Mouse (Mus musculus) granulocyte monocyte progenitor cell, adult 5-6 weeks (primary cell): Measurements from ENCODE around the gene Evi5. TPM values are rescaled to one million over a fixed set of nuclear protein-coding genes. Genes with fewer than 3 reads are reported as not detected.

Experiments
- ATAC-seq: replicated peaks from 2 replicates; pipeline ENCODE4 v1.8.0; 2016; ENCODE audit warnings: mild to moderate bottlenecking, moderate TSS enrichment, inconsistent platforms; ENCODE audit not compliant: poor library complexity, severe bottlenecking
- total RNA-seq, 2 experiments: library from RNA; stranded (forward) in 1 of 2; stranded (reverse) in 1 of 2; fragments of 200-712, 200-1000 nt in 1 of 2; fragments of >200 nt in 1 of 2; fragmentation: Nextera tagmentation in 1 of 2; gene quantifications; 2 replicates each; pipeline ENCODE4 v1.2.3; 2014 to 2017

The Evi5 gene
- total RNA-seq, 2 experiments from 2014 or later, result 10.5 to 22.4 TPM

DNA sequence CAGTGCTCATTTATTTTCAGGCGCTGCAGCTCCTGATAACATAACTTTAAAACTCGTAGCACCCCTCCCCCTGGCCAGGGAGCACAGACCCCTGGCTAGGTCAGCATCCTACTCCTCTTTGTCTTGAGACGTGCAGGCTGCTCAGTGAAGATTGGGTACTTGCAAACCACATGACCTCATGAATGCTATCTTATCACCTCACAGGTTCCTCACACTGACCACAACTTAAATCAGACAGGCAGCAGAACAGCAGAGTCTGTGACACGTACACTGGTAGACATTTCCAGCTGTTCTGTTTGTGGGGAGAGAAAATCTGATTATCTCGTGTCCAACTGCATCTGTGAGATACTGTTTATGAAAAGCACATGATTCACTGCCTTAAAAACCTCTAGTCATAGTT lies 115.8 kb downstream of the Evi5 start:
- ATAC-seq, result peak; percentile 69

DNA sequence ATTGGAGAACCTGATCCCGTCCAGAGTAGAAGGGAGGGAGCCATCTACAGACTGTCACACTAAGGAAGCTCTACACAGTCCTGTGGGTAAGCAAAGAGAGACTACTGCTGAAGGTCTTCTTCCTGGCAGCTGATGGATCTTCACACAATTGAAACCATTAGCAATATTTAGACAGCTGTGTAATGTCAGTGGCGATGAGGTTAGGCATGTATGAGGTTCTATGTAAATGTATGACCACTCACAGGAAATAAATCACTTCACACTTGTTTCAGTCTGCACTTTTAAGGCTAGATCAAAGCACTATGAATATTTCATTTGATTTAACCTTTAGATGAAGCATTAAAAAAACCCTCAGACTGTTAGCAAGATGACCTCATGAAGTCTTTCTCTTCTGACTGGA lies 118.8 kb downstream of the Evi5 start:
- ATAC-seq, result no peak

DNA sequence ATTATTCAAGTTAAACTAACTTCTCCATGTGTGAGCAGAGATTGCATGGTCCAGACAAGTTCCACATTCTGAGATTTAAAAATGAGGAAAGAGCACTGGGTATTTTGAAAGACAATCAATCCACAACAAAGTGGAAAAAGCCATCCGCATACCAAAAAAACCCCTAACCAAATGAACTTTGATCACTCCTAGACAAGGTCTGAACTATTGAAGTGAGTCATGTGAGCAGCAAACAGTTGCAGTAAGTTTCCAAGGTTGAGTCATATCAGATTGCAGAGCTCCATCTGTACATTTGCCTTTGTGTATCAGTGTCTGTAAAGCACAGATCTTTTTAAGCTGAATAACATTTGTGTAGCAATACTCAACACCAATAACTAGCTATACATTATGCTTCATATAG lies 120.2 kb downstream of the Evi5 start:
- ATAC-seq, result peak; percentile 71

DNA sequence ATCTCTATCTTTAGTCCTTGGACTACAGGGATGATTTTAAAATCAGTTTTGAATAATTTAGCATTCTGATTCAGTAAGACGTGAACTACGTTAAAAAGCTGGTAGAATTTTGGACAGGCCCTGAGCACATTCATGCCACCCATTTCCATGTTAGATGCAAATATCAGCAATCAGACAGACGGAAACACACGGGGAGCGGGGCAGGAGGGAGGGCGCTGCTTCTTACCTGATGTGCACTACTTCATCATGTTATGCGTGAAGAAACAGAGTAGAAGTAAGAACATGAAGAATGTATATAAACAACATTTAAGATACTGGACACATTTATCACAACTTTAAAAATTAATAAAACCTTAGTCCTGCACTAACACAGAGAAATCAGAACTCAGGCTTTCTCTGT lies 121.3 kb downstream of the Evi5 start:
- no peak for ATAC-seq

DNA sequence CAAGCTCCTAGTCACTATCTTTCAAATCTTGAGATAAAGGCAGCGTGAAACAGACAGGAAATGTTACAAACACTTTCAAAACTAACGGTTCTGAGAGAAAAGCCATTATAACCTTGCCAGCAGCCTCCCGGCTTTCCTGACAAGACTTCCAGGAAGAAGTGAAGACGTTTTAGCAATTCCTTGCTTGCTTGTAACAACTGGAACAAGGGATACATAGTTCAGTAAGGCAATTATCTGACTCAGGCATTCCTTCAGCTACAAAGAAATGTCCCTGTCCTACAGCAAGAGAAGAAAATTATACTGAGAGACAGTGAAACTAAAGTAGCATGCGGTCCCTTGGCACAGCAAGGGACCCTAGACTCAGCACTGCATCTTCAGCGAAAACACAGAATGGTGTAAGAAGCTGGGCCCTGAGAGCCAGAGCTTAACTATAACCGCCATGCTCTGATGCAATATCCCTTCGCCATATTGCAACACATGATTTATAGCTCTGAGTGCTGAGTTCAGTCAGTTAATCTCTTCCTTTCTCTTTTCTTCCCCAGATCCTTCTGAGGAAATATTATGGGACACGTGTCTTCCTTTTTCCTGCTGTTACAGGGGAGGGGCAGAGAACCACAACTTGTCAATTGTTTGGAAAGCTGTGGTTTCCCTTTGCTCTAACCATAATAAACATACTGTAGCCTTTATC lies 125.5 kb downstream of the Evi5 start:
- peak; percentile 99 for ATAC-seq

DNA sequence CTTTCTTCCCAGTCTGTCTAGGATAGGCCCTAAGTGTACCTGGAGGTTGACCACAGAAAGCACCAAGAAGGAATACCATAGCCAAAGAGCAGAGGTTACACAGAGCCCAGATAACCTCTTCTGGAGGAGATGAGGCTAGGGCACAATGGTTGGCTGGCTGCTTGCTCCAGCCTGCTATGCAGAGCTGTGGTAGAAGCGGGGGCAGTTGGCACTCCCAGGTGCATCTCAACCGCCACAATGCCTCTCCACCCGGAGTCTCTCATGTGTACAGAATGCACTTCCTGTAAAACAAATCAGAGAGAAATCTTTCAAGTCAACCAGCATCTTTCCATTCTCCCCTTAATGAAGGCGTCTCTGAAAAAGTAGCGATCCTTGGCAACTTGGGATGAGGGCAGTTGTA lies 135.9 kb downstream of the Evi5 start:
- ATAC-seq, result no peak

DNA sequence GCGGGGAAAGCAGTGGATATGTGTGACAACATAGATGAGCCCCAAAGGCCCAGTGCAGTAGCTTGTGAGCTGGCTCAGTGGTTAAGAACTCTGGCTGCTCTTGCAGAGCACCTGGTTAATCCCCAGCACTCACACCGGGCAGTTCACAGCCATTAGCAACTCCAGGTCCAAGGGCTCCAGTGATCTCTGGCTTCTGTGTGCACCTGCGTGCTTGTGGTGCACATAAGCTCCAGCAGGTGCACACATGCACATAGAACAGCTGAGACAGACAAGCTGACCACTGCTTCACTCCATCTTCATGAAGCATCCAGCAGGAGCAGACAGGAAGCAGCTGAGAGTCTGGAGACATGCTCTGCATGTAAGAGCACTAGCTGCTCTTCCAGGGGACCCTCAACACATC lies 136.6 kb downstream of the Evi5 start:
- ATAC-seq, result no peak

DNA sequence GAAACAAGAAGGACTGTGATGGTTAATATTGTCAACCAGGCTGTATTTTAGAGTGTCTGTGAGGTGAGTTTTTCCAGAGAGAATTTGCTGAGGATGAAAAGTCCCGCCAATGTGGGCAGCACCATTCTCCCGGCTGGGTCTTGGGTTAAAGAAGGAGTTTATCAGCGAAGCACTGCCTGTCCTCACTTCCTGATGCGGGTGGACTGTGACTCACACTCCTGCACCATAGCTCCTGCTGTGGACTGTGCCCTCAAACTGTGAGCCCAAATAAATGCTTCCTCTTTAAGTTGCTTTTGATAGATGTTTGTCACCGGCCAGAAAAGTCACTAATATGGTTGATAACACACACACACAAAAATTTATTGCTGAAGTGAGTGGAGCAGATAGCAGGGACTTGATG lies 138.7 kb downstream of the Evi5 start:
- ATAC-seq, result no peak

DNA sequence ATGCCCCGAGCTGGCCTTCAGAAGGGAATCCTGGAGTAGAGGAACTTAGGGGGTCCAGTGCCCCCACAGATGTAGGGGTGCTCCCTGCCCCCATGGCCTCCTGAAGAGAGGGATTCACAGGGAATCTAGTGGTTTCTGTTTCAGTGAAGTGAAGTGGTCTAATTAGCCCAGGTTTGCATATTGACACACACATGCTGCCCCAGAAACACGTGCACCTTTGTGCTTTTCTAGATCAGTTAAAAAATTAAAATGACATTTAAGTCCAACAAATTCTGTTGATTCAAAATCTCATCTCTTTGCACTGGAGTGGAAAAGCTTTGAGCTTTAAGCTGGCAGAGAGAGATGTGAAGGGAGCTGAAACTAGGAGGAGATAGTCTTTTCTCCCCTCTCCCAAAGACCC lies 143.1 kb downstream of the Evi5 start:
- ATAC-seq, result no peak

DNA sequence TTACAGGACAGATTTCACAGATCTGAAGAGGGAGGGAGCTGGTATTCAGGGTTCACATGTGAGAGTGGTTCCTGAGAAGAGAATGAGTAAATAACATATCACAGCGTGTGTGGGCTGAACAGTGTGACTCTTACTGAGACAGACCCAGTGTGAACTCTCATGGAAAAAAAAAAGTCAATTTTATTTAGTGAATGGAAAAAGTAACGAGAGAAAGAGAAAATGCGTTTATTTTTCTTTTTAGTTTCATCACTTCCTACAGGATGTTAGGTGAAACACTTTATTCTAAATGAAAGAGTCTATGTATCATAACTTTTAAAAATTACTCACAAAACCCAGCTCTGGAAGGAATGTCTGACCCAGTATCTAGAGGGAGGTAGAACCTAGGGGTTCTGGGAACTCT lies 143.5 kb downstream of the Evi5 start:
- no peak for ATAC-seq

DNA sequence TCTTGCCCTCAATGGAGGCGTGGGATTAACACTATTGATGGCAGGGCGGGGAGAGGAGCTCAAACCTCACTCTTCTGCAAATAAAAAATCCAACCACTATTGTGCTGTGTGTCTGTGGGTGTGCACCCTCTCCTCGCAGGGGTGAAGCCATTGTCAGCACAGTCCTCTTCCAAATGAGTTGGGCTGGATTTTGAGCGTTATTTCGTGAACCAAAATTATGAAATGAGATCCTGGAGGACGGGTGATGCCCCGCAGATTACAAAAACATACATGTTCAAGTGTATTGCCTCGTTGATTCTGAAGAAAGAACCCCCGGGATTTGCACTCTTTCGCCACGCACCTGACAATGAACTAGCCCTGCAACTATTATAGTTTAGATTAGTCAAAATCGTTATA lies 147.9 kb downstream of the Evi5 start:
- ATAC-seq, result no peak

DNA sequence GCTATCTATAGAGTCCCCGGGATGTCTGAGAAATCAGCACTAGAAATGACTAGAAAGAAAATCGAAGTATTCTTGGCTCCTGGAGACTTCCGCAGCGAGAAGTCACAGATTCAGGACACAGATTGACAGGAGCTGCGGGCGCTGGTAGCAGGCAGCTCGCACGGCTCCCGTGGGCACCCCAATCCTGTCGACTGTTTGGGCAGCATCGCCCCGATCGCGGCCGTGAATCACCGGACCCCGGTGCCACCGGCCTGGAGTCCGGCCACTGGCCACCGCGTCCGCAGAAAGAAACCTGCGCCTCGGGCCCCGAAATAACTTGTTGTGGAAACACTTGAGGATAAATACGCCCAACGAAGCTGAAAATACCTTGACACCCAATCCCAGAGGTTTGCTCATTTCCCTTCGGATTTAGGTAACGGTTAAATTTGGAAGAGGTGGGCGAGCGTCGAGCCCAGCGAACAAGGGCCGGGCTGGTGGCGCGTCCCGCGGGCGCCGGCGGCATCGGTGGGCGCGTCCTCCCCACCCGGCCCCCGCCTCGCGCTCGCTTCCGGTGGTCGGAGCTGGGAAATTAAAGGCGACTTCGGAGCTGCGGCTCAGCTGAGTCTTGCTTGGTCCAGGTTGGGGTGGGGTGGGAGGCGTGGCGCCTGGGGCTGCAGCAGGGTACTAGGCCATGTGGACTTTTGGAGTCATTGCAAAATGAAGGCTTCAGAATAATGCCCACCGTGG lies 148.5 kb downstream of the Evi5 start:
- peak; percentile 12 for ATAC-seq

DNA sequence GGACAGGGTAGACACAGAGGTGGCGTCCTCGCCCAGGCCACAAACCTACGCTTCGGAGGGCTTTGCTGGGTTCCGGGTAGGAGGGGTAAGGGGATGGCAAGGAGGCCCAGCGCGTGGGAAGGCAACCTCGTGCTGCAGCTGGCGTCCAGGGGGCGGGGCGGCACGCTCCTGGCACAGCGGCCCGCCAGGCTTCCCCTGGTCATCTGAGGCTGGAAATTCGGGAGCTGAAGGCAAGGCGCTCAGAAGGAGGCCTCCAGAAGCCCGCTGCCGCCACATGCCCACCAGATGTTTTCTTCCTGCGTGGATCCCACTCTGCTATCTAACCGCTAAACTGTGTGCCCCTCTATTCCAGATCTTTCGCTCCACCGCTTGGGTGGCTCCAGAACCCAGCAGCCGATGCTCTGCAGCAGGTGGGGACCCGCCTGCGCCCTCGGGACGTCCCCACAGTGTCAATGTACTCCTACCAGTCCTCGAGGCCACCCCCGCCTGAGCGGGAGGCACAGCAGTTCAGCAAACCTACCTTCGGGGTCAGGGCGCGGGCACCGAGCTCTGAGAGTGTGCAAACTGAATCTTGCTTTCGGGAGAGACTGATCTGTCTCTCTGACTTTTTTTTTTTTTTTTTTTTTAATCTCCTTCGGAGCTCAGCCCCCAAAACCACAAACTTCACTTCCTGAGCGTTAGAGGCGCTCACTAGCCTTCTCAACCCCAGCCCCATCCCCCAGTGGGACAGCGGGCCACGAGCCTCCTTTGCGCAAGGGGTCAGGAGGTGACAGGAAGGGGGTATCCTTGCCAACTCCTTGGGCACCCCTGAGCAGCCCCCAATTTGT lies 149.3 kb downstream of the Evi5 start, which contains the start of gene Gfi1:
TSS of gene Gfi1 (minus strand) at position 602 of the 827 bp plus-strand sequence.
- ATAC-seq, result peak; percentile 54

DNA sequence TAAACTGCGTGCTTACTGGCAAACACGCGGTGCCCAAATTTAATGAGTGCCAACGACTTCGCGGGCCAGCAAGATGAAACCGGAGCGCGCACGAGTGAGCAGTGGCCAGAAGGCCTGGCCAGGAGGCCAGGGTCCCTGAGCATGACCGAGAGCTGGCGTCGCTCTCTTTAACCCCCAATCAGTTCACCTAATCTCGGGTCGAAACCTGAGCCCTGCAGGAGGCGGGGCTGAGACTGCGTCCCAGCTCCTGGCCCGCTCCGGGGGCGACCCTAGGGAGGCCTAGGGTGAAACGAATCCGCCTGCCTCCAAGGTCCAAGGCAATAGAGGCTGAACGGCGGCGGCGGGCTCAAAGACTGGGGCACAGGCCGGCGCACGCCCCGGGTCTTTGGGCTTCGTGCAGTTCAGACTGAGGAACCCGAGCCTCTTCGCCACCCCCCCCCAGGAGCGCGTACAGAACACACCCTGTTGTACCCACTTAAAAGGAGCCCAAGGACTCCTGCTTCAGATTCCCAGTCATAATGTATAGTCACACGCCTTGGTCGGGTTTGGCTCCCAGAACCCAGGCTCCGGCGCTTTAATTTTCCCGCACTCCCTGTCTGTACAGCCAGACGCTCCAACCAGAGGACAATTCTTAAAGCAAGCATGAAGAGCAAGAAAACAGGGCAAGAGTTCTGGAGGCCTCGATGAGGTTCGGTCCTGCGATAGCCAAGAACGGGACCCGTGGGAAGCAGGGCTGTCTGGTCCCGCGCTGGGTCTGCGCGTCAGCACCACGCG lies 150.1 kb downstream of the Evi5 start:
- no peak for ATAC-seq

DNA sequence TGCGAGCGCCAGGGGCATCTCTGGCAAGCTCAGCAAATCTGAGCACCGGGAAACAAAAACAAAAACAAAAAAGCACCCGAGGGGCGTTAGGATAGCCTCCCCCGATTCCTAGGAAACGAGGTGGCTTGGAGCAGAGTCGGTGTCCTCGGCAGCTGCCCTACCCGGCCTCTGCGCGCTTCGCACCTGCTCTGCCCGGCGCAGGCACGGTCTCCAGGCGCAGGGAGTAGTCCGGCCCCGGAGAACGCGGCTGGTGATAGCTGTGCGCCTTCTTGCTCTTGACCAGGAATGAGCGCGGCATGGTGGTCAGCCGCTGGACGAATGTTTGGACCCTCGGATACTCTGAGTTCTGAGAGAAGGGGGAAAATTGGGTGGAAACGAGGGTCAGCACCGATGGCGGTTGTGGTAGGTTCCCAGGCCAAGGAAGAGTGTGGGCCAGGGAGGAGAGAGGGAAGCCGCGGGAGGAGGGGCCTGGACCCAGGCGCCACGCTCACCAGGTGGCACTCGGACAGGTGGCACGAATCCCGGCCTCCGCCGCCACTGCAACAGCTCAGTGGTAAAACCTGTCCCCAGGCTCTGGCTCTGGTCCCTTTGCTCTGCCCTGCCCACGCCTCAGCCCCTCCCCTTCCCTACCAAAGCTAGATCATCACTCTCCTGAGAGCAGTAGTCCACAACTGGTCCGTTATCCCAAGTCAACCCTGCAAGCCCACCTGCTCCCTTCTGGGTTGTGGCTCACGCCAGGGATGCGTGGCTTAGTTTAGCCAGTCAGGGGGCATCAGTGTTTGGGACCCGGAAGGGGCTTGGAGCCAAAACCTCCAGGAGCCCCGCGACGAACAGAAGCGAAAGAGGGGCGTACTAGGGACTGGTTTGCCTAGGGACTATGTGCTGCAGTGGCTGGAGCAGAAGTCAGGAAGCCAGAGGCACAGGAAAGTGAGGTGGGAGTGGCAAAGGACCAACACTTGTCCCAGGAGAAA lies 151.1 kb downstream of the Evi5 start:
- ATAC-seq, result peak; percentile 20

DNA sequence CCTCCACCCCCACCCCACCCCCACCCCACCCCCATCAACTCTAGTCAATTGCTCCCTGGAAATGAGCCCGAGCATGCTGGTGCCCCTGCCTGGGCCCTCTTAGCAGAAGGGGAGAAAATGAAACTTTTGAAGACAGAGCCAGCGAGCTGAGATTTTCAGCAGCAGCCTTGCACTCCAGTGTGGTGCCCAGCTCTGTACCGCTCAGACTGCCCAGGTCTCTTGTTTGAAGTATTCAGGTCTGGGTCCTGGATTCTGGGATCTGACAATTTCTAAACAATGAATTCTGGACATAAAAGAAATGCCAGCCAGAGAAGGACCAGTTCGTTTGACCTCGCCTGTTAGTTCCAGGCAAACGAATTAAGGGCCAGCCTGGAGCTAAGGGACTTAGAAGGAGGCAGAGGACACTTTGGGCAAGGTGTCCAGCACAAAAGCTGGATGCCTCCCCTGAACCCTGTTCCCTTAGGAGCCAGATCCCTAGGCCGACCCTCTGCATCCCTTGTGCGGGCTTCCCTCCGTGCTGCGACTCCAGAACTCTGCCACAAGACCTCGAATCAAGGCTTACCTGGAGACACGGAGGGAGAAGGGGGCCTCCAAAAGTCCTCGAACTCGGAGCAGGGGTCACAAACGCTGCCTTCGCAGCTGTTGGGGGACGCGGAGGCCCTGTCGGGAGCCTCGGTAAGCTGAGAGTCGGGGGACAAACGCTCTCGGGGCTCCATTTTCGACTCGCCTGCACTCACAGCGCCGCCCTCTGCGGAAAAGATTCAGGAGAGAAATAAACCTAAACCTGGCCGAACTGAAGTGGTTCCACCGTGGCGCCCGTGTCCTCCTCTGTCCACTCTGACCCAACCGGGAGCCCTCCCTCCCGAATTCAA lies 152.0 kb downstream of the Evi5 start:
- no peak for ATAC-seq

DNA sequence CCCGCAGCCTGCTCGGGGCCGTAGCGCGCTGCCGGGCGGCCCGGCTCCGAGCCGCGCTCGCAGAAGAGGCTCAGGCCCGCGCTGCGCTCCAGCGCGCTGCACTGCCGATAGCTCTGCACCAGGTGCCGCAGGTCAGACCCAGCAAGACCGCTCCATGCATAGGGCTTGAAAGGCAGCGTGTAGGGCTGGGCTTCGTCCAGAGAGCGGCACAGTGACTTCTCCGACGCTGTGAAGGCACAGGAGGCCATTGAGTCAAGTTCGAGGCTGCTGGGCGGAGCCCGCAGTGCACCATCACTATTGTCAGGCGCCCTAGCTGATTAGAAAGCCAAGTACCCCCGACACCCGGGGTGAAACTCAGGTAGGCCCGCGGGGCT lies 153.3 kb downstream of the Evi5 start:
- no peak for ATAC-seq

DNA sequence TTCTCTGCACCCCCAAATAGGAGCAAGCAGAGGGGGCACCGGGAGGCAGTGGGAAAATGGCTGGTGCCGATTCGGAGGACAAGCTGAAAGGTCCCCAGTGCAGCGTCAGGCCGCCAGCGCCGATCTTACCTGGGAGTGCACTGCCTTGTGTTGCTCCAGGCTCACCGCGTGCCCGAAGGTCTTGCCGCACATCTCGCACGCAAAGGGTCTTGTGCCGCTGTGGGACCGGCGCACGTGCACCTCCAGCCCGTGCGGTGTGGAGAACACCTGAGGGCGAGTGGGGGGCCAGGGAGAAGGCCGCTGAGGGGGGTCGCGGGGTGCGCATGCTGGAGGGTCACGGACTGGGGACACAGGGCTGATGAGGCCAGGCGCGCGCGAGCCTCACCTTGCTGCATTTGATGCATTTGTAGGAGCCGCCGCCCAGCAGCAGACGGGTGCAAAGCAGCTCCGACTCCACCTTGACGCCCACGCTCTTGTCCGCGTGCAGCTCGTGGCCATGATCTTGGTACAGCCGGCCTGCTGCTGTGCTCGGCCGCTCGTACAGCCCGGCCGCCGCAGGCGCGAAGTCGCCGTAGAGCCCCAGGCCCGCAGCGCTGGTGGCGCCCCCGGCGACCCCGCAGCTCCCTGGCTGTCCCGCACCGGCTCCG lies 153.8 kb downstream of the Evi5 start:
- ATAC-seq, result no peak
